Mouse (Mus musculus) adrenal gland, postnatal 0 days (tissue): Measurements from ENCODE around the gene Rbbp8nl. TPM values are rescaled to one million over a fixed set of nuclear protein-coding genes. Genes with fewer than 3 reads are reported as not detected.

ENCODE experiments used
- microRNA-seq: library from miRNA; unstranded; fragments of <30 nt; microRNA quantifications from one replicate; pipeline ENCODE4, GENCODE M21; 2016; ENCODE audit warnings: borderline replicate concordance; ENCODE audit not compliant: insufficient number of aligned reads
- polyA plus RNA-seq: library from polyadenylated mRNA; unstranded; fragments of >200 nt; fragmentation: Nextera tagmentation; extraction: Ambion mirVana; gene quantifications from 2 replicates; pipeline ENCODE4 v1.2.1, GENCODE M21; 2015

The Rbbp8nl gene
- not detected in 2 replicates for polyA plus RNA-seq

DNA sequence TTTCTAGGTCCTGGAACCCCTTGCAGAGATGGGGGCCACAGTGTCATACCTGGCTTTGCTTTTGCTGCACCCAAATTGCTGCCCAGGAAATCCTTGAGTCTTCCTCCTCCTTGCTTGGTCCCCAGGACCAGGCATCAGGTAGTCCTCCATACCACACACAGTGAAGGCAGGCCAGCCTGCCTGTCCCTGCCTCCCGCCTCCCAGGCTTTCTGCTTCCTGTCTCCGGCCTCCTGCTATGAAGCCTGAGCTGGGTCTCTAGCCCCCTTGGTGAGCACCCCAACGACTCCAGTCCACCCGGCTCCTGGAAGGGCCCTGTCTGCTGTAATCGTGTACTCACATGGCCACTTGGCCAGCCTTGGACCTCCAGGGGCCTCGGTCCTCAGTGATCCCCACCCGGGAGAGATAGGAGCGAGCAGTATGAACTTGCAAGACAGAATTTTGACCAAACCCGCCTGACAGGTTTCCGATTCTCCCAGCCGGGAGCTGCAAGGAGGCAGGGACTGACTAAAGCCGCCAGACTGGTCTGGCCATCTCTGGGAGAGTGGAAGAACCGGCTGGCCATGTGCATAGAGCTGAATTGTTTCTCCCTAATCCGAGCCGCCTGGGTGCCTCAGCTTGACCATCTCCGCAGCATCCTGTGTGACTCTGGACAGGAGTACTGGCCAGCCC, at the start of gene Rbbp8nl:
Gene Rbbp8nl (minus strand): TSS at position 440 of the 669 bp plus-strand sequence.

DNA sequence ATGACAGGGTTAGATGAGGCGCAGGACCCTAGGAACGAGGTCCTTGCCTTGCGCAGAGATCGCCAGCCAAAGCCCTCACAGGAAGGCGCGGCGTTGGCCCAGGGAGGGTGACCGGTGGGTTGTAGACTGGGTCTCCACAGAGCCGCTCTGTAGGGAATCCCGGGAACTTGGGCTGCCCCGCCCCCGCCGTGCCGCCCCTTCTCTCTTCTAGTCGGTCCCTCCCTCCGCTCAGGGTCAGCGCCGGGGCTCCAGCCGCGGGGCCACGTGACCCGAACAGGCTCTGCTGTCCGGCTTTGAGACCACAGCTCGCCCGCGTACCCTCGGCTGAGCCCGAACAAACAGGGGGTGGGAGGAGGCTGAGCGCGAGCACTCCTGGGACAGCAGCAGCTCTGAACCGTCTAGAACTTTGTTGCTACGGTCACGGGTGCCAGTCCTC, 44.9 kb upstream of the Rbbp8nl start, which contains the start of gene Gata5:
Gene Gata5 (minus strand): TSS at position 149 of the 436 bp plus-strand sequence.

DNA sequence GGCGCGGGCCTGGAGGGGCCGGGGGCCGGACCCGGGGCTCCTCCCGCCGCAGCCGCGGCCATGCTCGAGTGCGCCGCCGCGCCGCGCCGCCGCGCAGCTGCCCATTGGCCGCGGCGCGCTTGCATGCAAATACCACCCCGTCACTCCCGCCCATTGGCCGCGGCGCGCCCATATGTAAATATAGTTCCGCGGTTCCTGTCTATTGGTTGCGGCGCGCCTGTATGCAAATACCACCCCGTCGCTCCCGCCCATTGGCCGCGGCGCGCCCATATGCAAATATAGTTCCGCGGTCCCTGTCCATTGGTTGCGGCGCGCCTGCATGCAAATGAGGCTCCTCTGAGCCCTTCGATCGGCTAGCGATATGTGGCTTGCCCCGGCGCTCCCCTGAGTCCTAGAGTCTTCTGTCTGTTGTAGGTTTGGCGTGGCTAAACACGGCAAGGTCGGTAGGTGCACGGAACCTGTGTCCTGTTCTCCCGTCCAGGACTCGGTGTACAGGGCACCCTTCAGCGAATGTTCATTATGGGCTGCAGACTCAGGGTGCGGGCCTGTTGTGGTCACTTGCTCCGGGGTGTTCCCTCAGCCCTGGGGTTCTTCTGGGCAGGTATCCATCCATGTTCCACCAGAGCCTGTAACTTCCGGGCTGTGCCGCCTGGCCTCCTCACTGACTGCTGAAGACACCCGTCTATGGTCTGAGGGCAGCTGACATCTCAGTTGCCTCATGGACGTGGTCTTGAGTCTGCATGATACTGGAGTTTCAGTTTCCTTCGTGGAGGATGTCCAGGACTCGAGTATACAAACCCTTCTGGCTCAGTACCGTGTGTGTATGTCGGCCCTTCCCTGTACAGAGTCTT, 16.1 kb downstream of the Rbbp8nl start, which contains the start of gene Cables2:
Gene Cables2 (minus strand): TSS at position 103 of the 851 bp plus-strand sequence.

DNA sequence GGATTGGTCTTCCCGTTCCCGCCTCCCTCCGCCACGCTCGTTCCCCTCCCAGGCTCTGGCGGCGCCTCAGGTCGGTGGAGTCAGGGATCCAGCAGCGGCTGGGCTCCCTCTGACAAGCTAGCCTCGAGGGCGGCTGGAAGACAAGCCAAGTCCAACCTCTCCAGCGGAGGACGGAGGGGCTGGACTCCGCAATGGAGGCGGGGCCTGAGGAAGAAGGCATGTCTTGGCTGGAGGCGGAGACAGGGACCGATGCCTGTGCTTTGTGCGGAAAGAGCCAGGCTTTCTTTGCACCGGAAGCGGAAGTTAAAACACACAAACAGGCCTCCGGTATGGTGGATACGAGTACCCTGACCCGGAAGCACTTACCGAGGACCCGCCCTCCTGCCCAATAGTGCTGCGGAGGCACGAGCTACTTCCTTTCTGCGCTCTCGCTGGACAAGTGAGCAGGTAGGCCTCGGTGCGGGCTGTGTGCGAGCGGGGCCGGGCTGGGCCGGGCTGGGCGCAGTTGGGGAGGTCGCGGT, 32.6 kb downstream of the Rbbp8nl start, which contains the start of gene Rps21:
Gene Rps21 (plus strand): TSS at position 377 of the 521 bp plus-strand sequence.

Small RNAs within 50 kb of the gene (microRNA-seq; reads per million reads assigned to microRNA genes)
- gene Mir3091: not detected

Other genes with a start within 250 kb of the Rbbp8nl start
- gene Psma7, start 247.4 kb downstream of the Rbbp8nl start, polyA plus RNA-seq: 593 and 832 TPM in 2 replicates
- gene Ss18l1, start 247.4 kb downstream of the Rbbp8nl start, polyA plus RNA-seq: 3.5 and 3.9 TPM in 2 replicates
- 18.5 and 24.4 TPM in 2 replicates for gene Mtg2, start 219.3 kb downstream of the Rbbp8nl start, polyA plus RNA-seq
- gene Hrh3, start 185.4 kb downstream of the Rbbp8nl start, polyA plus RNA-seq: 0.10 and 0.30 TPM in 2 replicates
- 31.1 and 33.4 TPM in 2 replicates for gene Osbpl2, start 170.6 kb downstream of the Rbbp8nl start, polyA plus RNA-seq
- gene Adrm1, start 118.4 kb downstream of the Rbbp8nl start, polyA plus RNA-seq: 118 and 155 TPM in 2 replicates
- 12.7 and 22.0 TPM in 2 replicates for gene Lama5, start 64.0 kb downstream of the Rbbp8nl start, polyA plus RNA-seq
- gene Rps21, start 32.5 kb downstream of the Rbbp8nl start, polyA plus RNA-seq: 807 and 1,071 TPM in 2 replicates
- 8.2 and 10.0 TPM in 2 replicates for gene Cables2, start 16.4 kb downstream of the Rbbp8nl start, polyA plus RNA-seq
- 0.06 and 0.40 TPM in 2 replicates for gene Gata5, start 44.8 kb upstream of the Rbbp8nl start, polyA plus RNA-seq
- 0.08 and 0.27 TPM in 2 replicates for gene Slco4a1, start 166.4 kb upstream of the Rbbp8nl start, polyA plus RNA-seq
- gene Ntsr1, start 210.1 kb upstream of the Rbbp8nl start, polyA plus RNA-seq: 0.74 and 0.80 TPM in 2 replicates